Mouse (Mus musculus): ENCODE measurements around the gene Nepro.
A peak's percentile ranks its signal among the peaks of the same experiment; 100 is the strongest.

Gene Nepro

DNA sequence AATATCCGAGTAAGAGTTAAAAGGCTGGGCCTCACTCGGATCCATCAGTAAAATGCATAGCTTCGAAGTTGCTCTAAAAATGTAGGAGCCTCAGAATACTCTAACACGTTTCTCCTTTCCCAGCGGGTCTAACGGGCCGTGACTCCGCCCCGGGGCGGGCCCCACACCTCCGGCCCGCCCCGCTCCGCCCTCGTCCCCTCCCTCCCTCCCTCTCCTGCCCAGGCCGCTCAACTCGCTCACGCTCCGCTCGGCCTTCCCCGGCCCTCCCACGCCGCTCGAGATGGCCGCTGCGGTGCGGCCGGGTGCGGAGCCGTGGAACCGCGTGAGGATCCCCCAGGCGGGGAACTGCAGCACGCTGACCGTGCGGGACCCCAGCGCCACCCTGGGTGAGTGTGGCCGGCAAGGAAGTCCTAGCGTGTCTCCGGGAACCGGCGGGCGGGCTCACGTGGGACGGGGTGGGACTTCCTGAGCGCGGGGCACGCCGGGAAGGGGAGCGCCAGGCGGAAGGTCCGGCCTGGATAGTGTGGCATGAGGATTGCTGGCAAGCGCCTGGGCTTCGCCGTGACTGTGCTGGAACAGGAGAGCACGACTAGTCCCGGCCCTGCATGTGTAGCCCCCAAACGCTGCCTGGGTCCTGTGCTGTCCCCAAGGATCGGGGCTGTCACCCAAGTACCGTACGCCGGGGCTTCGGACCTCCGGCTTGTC lies at the start of gene Nepro:
Gene Nepro, plus strand, starts transcription at position 219 of the 705 bp plus-strand sequence.
- DNase-seq (ENCODE audit: low spot score in 2 of 2), result peak; percentile 91 to 92

GRCm38 (mm10) chr16:44676357-44676756 lies 47.7 kb upstream of the Nepro start:
- DNase-seq (ENCODE audit: low spot score in 2 of 2), result no peak

DNA sequence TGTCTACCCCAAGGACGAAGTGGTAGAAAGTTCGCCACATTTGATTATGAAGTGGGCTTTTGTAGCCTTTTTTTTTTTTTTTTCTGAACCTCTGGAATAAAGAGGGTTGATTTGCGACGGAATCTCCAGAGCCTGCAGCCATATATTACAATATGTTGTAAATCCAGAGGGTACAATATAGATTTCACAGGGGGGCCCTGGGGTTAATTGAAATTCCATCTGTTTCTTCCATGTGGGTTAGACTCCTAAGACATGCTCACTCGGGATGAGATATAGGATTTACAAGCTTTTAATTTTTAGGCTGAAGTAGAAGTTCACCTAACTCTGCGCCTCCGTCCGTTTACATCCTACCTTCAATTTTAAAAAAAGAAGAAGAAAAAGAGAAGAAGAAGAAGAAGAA lies 45.0 kb upstream of the Nepro start:
- no peak for DNase-seq (ENCODE audit: low spot score in 2 of 2)

- DNase-seq (ENCODE audit: low spot score in 2 of 2), result no peak
Measured at GRCm38 (mm10) chr16:44679503-44679971, 44.6 kb upstream of the Nepro start.

DNA sequence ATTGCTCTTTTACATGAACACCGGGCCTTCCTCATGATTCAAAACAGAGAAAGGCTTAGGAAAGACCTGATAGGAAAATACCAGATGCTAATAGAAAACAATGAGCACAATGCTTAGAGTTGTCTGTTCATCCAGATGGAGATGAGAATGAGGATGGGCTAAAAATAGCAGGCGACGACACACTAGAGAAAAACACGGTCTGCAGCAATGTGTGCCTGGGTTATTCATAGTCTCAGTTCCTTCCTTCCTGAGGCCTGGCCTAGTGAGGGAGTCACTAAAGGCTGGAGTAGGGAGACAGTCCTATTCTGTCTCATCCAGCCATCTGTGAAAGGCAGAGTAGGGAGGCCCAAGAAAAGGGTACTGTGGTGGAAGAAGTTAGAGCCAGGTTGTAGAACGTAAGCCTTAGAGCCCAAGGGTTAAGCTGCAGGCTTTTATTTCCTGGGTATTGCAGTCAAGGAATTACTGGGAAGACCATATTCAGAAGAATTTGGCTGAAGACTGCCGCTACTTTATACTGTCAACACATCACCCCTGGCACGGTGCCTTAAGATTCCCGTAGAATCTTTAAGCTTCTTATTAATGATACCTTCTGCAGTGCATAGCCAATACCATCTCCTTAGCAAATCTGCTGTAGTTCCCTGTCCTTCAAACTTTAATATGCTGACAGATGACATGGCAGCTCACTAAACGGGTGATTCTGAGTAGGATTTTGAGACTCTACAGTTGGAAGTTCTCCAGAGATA lies 43.2 kb upstream of the Nepro start:
- DNase-seq (ENCODE audit: low spot score in 2 of 2), result peak; percentile 10 to 12

DNA sequence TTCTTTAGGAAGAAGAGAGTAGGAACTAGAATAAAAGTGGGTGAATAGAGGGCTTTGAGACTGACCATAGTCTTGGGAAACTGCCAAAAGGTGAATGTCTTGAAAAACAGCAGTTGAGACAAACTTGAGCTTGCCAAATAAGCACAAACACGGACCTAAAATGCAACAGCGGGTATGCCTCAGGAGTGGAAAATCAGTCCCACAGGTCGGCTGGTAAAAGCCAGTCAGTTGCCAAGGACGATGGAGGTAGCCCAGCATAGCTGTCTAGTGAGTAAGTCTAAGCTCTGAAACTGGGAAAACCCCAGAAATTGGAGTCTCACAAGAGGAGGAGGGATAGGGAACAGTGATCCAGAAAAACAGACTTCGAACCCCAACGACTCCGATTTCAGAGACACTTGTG lies 39.5 kb upstream of the Nepro start:
- no peak for DNase-seq (ENCODE audit: low spot score in 2 of 2)

DNA sequence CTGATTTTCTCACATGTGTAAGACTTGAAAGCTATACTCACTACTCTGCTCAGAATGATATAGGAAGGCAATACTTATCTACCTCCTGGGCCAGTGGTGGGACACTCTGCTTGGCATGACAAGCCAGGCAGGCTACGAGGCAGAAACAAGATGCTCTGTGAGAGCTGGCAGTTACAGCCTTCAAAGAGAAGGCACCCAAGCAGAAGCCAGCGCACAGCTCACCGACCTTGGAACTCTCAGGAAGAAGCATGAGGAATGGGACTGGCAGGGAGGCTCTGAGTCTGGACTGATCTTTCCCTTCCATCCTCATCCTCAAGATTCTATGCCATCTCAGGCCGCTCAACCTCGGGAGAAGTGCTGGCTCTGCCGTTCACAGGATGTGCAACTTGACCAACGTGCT lies 38.7 kb upstream of the Nepro start:
- DNase-seq (ENCODE audit: low spot score in 2 of 2), result no peak

DNA sequence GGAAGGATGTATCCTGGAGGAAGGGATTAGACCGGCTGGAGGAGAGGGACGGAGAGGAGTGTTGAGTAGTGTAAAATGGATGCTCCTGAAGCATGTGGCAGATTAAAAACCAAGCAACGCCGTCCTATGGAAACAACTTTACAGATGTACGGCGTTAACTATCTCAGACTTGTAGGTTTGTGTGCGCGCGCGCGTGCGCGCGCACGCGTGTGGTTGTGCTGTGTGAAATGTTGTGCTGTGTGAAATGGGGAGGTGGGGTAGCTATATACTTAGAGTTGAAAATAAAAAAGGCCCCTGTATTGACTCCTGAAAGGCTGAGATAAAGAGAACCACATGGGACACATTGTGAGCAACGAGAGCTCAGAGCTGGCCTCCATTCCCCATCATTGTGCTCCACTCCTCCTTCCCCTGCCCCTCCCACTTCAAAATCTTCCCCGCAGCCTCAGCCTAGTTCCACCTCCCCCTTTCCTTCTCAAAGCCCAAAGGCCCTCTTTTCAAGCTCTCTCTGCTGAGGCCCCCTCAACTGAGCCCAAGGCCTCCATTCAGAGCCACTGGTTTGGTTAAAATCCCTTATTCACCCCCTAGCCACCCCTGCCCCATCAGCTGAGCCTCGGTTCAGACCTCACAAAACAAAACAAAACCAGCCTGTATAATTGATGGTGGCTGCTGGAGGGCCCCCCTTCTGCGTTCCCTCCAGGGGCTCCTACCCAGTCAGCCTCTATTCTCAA lies 36.9 kb upstream of the Nepro start:
- no peak for DNase-seq (ENCODE audit: low spot score in 2 of 2)

GRCm38 (mm10) chr16:44687719-44688420 lies 36.2 kb upstream of the Nepro start:
- DNase-seq (ENCODE audit: low spot score in 2 of 2), result no peak

GRCm38 (mm10) chr16:44688507-44688906 lies 35.6 kb upstream of the Nepro start:
- DNase-seq (ENCODE audit: low spot score in 2 of 2), result no peak

- DNase-seq (ENCODE audit: low spot score in 2 of 2), result no peak
Measured at GRCm38 (mm10) chr16:44690501-44690900, 33.6 kb upstream of the Nepro start.

DNA sequence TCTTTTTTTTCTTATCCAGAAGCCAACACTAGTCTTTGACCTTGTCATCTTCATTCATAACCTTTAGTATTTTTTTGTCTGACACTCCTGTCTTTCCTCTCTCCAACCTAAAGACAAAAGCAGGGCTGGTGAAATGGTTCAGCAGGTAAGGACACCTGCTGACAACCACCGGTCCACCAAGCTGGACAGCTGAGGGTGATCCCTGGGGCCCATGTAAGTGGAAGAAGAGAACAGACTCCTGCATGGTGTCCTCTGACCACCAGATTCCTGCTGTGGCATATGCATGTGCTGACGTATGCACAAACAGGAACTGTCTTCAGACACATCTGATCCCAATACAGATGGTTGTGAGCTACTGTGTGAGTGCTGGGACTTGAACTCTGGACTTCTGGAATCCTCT lies 33.0 kb upstream of the Nepro start:
- no peak for DNase-seq (ENCODE audit: low spot score in 2 of 2)

DNA sequence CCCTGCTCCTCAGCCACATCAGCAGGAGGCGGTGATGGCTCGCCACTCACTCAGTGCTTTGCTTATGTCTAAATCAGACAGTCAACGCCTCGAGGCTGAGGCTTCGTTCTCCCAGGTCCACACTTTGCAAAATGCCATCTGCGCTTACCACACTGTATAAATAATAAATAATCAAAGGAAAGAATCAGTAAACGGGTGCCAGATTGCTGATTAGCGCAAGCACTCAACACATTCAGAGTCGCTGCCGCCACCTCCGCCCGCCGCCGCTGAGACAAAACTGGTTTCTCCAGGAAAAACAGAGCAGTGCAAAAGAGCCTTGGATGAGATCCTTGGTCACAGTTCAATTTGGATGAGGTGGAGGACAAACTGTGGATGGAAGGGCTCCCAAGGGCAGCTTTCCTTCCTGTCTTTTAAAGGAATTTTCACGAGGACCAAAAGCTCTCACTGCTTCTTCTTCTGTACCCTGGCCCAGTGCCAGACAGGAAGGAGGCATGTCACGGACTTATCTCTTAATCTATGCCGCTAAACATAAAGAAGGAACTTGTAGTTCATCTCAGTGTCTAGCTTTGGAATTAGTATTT lies 32.5 kb upstream of the Nepro start:
- peak; percentile 32 to 39 for DNase-seq (ENCODE audit: low spot score in 2 of 2)

DNA sequence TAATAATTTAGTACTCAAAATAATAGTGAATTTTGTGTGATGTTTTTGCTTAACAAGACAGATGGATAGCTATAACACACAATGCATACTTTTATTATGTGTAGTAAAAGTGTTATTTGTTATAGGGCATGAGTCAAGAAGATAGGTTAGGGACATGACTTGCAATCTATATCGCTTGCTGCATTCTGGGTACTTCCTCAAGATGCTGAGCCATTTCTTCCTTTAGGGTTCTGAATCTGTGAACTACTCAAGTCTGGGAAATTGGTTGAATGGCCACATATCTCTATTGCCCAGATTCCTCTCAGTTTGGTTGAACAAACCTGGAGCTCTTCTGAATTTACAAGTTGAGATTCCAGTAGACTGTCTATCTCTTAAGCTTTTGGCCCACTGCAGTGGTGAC lies 31.6 kb upstream of the Nepro start:
- DNase-seq (ENCODE audit: low spot score in 2 of 2), result no peak

DNA sequence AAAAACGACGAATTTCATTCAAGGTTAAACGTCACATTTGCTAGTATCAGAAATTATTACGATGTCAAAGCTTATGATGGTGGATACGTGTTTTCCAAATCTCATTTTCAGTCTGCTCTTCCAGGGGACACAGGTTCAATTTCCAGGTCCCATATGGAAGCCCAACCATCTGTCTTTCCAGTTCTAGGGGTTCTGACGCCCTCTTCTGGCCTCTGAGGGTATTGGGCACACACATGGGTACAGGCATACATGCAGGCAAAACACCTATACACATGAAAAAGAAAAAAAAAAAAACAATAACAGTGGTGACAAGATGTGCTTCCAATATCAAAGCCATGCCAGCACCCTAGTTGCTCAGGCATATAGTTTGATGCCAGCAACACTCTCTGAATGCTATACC lies 30.4 kb upstream of the Nepro start:
- no peak for DNase-seq (ENCODE audit: low spot score in 2 of 2)

DNA sequence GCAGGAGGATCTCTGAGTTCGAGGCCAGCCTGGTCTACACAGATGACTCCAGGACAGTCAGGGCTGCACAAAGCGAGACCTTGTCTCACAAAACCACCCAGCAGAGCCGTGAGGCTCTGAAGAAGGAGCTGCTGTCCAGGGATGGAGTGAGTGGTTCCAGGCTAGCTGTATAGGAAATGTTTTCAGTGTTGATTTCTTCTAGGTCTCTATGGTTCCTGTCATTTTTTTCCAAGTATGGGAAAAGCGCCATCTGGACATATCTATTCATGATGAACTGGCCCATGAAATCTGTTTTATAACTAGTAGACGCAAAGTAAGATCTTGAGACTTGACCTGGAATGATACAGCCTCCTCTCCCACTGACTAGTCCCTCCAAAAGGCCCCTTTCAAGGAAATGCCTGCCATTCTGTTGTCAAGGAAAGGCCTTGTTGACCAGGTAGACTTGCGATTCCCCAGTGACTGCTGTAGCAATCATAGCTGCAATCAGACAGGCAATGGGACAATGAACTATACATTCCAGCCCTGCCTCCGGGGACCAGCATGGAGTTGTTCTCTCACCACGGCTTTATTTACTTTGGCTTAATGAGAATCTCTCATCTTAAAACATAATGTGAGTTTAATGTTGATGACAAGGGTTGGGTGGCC lies 28.8 kb upstream of the Nepro start:
- no peak for DNase-seq (ENCODE audit: low spot score in 2 of 2)

DNA sequence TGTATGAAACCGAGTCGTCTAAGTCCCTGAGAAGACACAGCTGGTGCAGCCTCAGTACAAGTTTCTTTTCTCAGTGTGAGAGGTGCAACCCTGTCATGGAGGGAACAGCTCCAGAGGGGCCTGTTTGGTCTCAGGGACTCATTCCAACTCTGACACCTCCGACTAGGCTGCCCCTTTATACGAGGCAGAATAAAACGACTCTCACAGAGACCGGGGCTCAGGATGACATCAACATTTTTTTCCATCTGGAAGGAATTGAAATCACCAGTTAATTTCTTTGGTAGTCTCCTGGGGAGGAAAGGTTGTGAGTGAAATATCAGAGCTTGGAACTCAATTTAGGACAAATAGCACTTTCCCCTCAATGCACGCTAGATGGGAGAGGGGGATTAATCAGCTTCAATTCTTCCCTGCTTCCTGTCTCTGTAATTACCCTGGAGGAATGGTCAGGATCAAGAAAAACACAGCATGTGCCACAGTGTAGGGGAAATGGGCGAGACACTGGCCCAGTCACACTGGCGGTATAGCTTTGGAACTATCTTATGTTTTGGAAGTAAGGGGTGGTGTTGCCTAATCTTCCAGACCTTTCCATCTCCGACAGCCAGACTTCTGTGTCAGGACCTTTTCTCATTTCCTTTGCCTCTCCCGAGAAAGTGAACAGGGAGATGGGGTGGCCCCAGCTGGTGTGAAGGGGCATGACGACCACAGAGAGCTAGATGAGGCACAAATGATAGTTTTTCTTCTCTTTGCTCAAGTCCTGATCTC lies 28.1 kb upstream of the Nepro start:
- DNase-seq (ENCODE audit: low spot score in 2 of 2), result no peak

- DNase-seq (ENCODE audit: low spot score in 2 of 2), result no peak
Measured at GRCm38 (mm10) chr16:44697473-44698205, 26.5 kb upstream of the Nepro start.

- no peak for DNase-seq (ENCODE audit: low spot score in 2 of 2)
Measured at GRCm38 (mm10) chr16:44701155-44701554, 22.9 kb upstream of the Nepro start.

DNA sequence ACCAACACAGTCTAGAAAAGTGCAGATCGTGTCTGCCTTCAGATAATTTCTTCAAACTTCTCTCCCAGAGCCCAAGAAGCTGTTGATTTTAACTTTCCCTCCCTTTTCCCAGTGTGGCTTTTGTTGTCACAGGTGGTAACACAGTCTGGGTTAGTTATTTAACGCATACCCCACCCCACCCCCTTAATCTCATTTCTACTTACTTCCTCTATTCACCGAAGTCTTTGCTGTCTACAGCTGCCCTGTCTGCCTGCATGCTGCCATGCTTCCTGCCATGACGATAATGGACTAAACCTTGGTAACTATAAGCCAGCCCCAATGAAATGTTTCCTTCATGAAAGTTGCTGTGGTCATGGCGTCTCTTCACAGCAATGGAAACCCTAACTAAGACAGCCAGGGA lies 21.8 kb upstream of the Nepro start:
- no peak for DNase-seq (ENCODE audit: low spot score in 2 of 2)

All from frontal cortex, postnatal 25 days (tissue).